Mouse (Mus musculus) right cerebral cortex, postnatal 4 days (tissue): Measurements from ENCODE around the gene 1110004F10Rik.
A peak's percentile ranks its signal among the peaks of the same experiment; 100 is the strongest.
"Not testable (repeated sequence)": the region's sequence is repeated elsewhere in the genome, so short reads cannot be mapped to it uniquely, and the experiment has no call there.

ENCODE experiments used
- DNase-seq: peaks from one replicate; pipeline ENCODE4 v3.0.0-alpha.2; 2022

1110004F10Rik gene

GRCm38 (mm10) chr7:116039196-116039537 lies at the start of gene 1110004F10Rik:
TSS of gene 1110004F10Rik (plus strand) at chr7:116039397.
- DNase-seq = peak; percentile 4

- no peak for DNase-seq
These were observed 36.5 kb upstream of the 1110004F10Rik start for GRCm38 (mm10) chr7:116002726-116003125.

- DNase-seq = no peak
These were observed 9.2 kb upstream of the 1110004F10Rik start for GRCm38 (mm10) chr7:116029991-116030390.

- DNase-seq = peak; percentile 30
These were observed 8.4 kb upstream of the 1110004F10Rik start for GRCm38 (mm10) chr7:116030597-116031387.

GRCm38 (mm10) chr7:116031388-116031717 lies 7.8 kb upstream of the 1110004F10Rik start:
- no peak for DNase-seq

GRCm38 (mm10) chr7:116031718-116032595 lies 7.2 kb upstream of the 1110004F10Rik start:
- peak; percentile 36 for DNase-seq

- peak; percentile 67 for DNase-seq
These were observed 6.4 kb upstream of the 1110004F10Rik start for GRCm38 (mm10) chr7:116032596-116033307.

GRCm38 (mm10) chr7:116033371-116034241 lies 5.6 kb upstream of the 1110004F10Rik start:
- DNase-seq = peak; percentile 49

- peak; percentile 65 for DNase-seq
These were observed 4.9 kb upstream of the 1110004F10Rik start for GRCm38 (mm10) chr7:116034282-116034758.

- no peak for DNase-seq
These were observed 3.7 kb upstream of the 1110004F10Rik start for GRCm38 (mm10) chr7:116035504-116035903.

- no peak for DNase-seq
These were observed 2.3 kb upstream of the 1110004F10Rik start for GRCm38 (mm10) chr7:116036591-116037555.

- no peak for DNase-seq
These were observed 1.2 kb upstream of the 1110004F10Rik start for GRCm38 (mm10) chr7:116038024-116038423.

GRCm38 (mm10) chr7:116038511-116038910 lies 686 bp upstream of the 1110004F10Rik start, which contains the start of gene Sox6:
TSS of gene Sox6 (minus strand) at chr7:116038796.
- peak; percentile 13 for DNase-seq

- peak; percentile 83 for DNase-seq
These were observed 605 bp downstream of the 1110004F10Rik start for GRCm38 (mm10) chr7:116039538-116040466.

GRCm38 (mm10) chr7:116040470-116041019 lies 1.3 kb downstream of the 1110004F10Rik start:
- DNase-seq = no peak

GRCm38 (mm10) chr7:116060739-116061138 lies 21.5 kb downstream of the 1110004F10Rik start:
- DNase-seq = no peak

GRCm38 (mm10) chr7:116084366-116084765 lies 45.2 kb downstream of the 1110004F10Rik start, which contains the start of gene Gm4353:
TSS of gene Gm4353 (minus strand) at chr7:116084635.
- not testable (repeated sequence) for DNase-seq

- peak; percentile 85 for DNase-seq
These were observed 53.7 kb downstream of the 1110004F10Rik start for GRCm38 (mm10) chr7:116092710-116093465.
